Mouse (Mus musculus) small intestine, adult 2 months (tissue): Measurements from ENCODE around the gene Ccl28. TPM values are rescaled to one million over a fixed set of nuclear protein-coding genes. Genes with fewer than 3 reads are reported as not detected.
"Not testable (repeated sequence)": the region's sequence is repeated elsewhere in the genome, so short reads cannot be mapped to it uniquely, and the experiment has no call there.

Experiments used
- H3K27ac ChIP-seq: fragments of 200-500 bp; 2 replicates; pipeline ENCODE4 v1.5.1; 2012; ENCODE audit warnings: low read depth, low read length, control low read depth, inconsistent platforms; ENCODE audit not compliant: insufficient read depth
- H3K27me3 ChIP-seq: fragments of 200-500 bp; 2 replicates; pipeline ENCODE4 v1.6.1; 2012; ENCODE audit warnings: mild to moderate bottlenecking, moderate library complexity, low read length, inconsistent platforms; ENCODE audit not compliant: control insufficient read depth, insufficient read depth
- H3K36me3 ChIP-seq: fragments of 200-500 bp; 2 replicates; pipeline ENCODE4 v1.6.1; 2012; ENCODE audit warnings: mild to moderate bottlenecking, low read length, control low read depth, inconsistent platforms; ENCODE audit not compliant: control insufficient read depth, insufficient read depth
- H3K4me1 ChIP-seq: fragments of 200-500 bp; 2 replicates; pipeline ENCODE4 v1.6.1; 2012; ENCODE audit warnings: low read length, inconsistent platforms, mixed read lengths; ENCODE audit not compliant: control insufficient read depth, insufficient read depth, insufficient read length
- H3K4me3 ChIP-seq: fragments of 200-500 bp; 2 replicates; pipeline ENCODE4 v1.5.1; 2012; ENCODE audit warnings: low read depth, mild to moderate bottlenecking, control low read depth, inconsistent platforms, low read length, moderate library complexity
- CTCF ChIP-seq: fragments of 200-500 bp; IDR thresholded peaks from 2 replicates; pipeline ENCODE4 v1.5.1; 2012; ENCODE audit warnings: low read depth, mild to moderate bottlenecking, control low read depth, inconsistent platforms, low read length, moderate library complexity, mixed read lengths; ENCODE audit not compliant: insufficient replicate concordance, insufficient read length; ENCODE audit errors: extremely low read depth
- POLR2A ChIP-seq: fragments of 200-500 bp; IDR thresholded peaks from 2 replicates; pipeline ENCODE4 v1.6.1; 2012; ENCODE audit warnings: low read depth, mild to moderate bottlenecking, control low read depth, inconsistent platforms, low read length, moderate library complexity
- WGBS: fragments of 180-500 bp; shearing (Covaris S2); methylation state at CpG from one replicate; pipeline ENCODE4 v1.1.7; 2018; 5-methylcytosine and 5-hydroxymethylcytosine counted together
- polyA plus RNA-seq: library from polyadenylated mRNA; depleted of rRNA; stranded (reverse); fragments of >200 nt; gene quantifications from 2 replicates; pipeline ENCODE4 v1.2.3, GENCODE M21; 2012

Ccl28 gene
- polyA plus RNA-seq, 1 experiment = 2.4 TPM

DNA sequence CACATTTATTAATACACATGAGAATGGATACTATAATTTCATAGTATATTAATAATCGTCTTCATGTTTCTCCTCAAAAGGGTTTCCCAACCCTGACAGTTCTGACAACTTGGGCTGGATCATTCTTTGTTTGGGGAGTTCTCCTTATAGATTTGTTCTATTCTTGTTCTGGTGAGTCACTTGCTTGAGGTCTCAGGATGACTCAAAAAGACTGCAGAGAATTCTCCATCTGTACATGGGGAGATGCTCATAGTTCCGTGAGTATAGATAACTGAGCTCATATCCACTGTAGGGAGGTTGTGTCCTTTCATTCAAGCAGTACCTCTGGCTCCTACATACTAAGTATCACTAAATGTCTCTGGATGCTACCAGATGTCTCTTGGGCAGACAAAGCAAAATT lies 31.1 kb downstream of the Ccl28 start:
- Histone ChIP-seq H3K4me3 (no peak overlapping the region), H3K27ac (no peak overlapping the region), H3K36me3 (peaks cover 22% of the 10 kb centered on the region), H3K4me1 (no peaks in the 10 kb centered on the region), H3K27me3 (no peaks in the 10 kb centered on the region)
- 92% methylated on average over 2 of the region's 2 CpGs for WGBS
- TF ChIP-seq CTCF (no peak), POLR2A (no peak)

DNA sequence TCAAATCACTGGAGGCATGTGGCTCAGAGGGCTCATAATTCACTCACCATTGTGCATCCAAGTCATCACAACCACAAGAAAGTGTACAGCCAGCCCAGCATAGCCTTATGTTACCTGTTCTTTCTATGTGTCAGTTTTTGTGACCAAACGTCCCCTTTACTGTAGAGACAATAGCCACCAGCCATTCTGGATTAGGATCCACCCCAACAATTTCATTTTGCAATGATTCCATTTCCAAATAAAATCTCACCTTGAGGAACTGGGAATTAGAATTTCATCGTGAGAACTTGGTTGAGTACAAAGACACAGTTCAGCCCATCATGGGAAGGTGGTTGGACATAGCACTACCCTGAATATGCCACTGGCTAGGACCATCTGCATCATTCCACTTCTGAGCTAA lies 32.6 kb downstream of the Ccl28 start:
- TF ChIP-seq POLR2A = no peak
- H3K27ac ChIP-seq = no peak overlapping the region

DNA sequence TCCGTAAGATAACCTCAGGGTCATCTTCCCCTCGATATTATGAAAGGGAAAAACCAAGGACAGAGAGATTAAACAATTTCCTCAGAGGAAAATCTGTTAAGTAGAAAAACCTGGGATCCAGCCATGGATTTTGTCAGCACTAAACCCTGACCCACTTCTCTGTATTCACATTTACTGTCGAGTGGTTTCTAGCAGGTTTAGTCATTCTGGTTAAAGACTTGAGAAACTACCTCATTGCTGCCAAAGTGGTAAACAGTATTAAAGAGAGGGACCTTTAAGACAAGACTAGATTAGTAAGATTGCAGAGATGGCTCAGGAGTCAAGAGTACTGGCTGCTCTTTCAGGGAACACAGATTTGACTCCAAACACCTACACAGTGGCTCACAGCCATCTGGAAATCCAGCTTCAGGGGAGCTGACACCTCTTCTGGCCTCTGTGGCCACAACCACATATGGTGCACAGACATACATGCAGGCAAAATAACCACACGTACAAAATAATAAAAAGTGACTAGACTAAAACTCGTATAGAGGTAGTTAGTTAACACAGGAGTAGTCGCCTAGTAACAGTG lies 33.3 kb downstream of the Ccl28 start:
- H3K27ac ChIP-seq = no peak overlapping the region
- TF ChIP-seq POLR2A (no peak), CTCF (no peak)
- WGBS = 77% methylated on average over 6 of the region's 6 CpGs
- no peaks in the 10 kb centered on the region for H3K27me3 ChIP-seq
- H3K36me3 ChIP-seq = peaks cover 10% of the 10 kb centered on the region
- no peak overlapping the region for H3K4me3 ChIP-seq
- H3K4me1 ChIP-seq = no peaks in the 10 kb centered on the region

More for the DNA sequence above, 32.6 kb downstream of the Ccl28 start:
- H3K27me3 ChIP-seq = no peaks in the 10 kb centered on the region
- 78% methylated on average over 2 of the region's 2 CpGs for WGBS
- H3K4me1 ChIP-seq = no peaks in the 10 kb centered on the region
- peaks cover 12% of the 10 kb centered on the region for H3K36me3 ChIP-seq
- H3K4me3 ChIP-seq = no peak overlapping the region

DNA sequence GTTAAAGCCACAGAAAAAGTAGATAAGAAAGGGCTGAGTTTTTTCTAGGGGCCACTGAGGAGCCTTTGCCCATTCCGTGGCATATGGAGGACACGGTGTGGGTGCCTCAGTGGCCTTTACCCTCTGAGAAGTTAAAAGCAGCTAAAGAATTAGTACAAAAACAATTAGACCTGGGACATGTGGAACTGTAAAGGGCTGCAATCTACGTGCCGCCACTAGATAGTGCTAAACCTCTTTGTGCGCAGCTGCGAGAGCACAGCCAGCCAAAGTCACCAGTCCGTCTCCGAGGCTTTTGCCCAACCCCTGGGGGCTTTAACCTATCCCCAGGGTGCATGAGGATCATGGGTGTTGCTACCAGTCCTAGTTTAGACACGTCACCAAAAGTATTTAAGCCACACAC lies 37.8 kb downstream of the Ccl28 start:
- not testable (repeated sequence) for H3K4me1 ChIP-seq, H3K36me3 ChIP-seq, H3K27me3 ChIP-seq, H3K27ac ChIP-seq, H3K4me3 ChIP-seq
- WGBS = 64% methylated on average over 7 of the region's 9 CpGs

DNA sequence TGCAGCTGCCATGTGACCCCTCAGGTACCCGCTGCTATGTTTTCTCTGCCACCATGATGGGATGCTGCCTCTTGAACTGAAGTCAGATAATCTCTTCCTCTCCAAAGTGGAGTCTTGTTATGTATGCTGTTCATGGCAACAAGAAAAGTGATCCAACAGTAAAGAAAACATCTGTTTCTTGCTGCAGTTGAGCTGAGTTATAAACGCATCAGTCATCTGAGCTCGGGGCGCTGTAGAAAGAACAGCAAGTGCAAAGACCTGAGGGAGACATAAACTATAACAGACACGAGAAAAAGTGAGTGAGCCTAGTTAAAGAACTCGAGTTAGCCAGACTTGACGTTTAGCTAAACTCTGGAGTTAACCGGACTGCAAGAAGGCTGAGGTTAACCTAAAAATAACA lies 55.2 kb downstream of the Ccl28 start:
- Histone ChIP-seq H3K27ac (no peak overlapping the region), H3K27me3 (no peaks in the 10 kb centered on the region), H3K4me1 (0 out of 2 replicates have a peak, but pooled peaks cover 3% of the 10 kb centered on the region), H3K36me3 (no peaks in the 10 kb centered on the region), H3K4me3 (no peak overlapping the region)
- 79% methylated on average over 8 of the region's 8 CpGs for WGBS
- no peak for TF ChIP-seq POLR2A
- no peak for TF ChIP-seq CTCF

DNA sequence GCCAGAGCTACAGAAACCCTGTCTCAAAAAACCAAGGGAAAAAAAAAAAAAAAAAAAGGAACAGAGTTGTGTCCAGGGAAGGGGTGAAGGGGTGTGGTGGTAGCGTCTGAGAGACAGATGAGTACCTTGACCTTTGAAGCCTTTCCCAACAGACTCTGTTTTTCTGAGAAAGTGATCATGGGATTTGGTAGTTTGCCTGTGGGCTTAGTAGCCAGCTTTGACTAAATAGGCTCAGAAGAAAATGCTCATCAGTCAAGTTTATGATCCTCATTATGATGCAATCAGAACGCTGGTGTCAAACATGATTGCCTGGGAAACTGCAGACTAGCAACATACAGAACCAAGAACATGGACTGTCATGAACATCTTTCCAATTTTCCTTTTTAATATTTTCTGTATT lies 56.1 kb downstream of the Ccl28 start:
- TF ChIP-seq CTCF = no peak
- TF ChIP-seq POLR2A = no peak
- 40% methylated on average over 2 of the region's 2 CpGs for WGBS
- Histone ChIP-seq H3K4me1 (0 out of 2 replicates have a peak, but pooled peaks cover 3% of the 10 kb centered on the region), H3K27me3 (no peaks in the 10 kb centered on the region), H3K27ac (no peak overlapping the region), H3K36me3 (no peaks in the 10 kb centered on the region), H3K4me3 (no peak overlapping the region)

DNA sequence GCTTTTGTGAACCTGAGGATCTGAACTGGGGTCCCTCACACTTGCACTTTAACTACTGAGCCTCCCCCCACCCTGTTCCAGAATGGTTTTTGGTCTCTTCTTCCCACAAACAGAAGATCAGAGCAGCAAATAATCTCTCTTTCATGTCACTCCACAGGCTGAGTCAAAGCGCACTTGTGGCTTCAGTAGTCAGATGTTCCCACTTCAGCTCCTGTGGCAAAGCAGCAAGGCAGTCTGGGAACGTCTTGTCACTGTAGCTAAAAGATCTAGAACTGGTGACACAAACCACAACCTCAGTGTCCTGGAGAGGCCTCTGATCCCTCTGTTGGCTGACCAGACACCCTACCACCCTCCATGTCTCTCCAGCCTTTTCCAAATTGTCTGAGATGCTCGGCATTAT lies 57.5 kb downstream of the Ccl28 start:
- TF ChIP-seq POLR2A (no peak), CTCF (no peak)
- WGBS = 71% methylated on average over 3 of the region's 3 CpGs
- H3K27ac ChIP-seq = no peak overlapping the region
- 0 out of 2 replicates have a peak, but pooled peaks cover 3% of the 10 kb centered on the region for H3K4me1 ChIP-seq
- H3K4me3 ChIP-seq = no peak overlapping the region
- H3K36me3 ChIP-seq = no peaks in the 10 kb centered on the region
- H3K27me3 ChIP-seq = no peaks in the 10 kb centered on the region

DNA sequence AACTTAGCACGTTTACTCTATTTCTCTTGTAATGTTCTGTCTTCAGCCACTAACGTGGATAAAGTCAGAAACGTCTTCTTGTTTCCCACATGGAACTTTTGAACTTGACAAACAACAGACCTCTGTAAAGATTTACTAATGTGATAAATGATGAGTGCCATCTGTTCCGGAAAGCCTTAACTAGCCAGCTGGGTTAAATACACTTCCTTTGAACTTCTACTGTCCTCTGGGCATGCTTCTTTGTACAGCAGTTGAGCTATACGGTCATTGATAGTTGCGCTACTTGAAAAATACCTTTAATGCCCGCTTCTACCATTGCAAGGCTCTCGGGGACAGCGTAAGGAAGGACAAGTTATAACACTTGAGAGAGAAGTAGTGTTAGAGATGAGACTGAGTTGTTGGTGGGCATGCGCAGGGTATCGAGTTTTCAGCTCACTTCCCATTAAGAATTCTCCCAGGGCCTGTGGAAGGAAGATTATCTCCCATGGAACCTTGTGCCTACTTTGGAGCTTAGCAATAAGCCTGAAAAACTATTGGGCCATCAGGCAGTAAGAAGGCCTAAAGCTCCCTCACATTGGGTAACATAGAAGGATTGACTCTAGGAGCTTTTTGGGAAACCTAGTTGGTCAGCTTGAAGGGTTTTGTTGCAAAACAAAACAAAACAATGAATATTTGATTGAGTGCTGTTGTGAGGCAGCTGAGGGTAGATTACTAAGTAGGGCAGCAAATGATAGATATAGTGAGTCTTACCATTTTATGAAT lies 61.0 kb downstream of the Ccl28 start:
- H3K4me3 ChIP-seq = no peak overlapping the region
- H3K27ac ChIP-seq = no peak overlapping the region
- H3K36me3 ChIP-seq = no peaks in the 10 kb centered on the region
- no peaks in the 10 kb centered on the region for H3K27me3 ChIP-seq
- 0 out of 2 replicates have a peak, but pooled peaks cover 3% of the 10 kb centered on the region for H3K4me1 ChIP-seq
- WGBS = 74% methylated on average over 11 of the region's 11 CpGs
- no peak for TF ChIP-seq POLR2A
